Mouse (Mus musculus): ENCODE results near the gene Adgrg7.

The Adgrg7 gene

DNA sequence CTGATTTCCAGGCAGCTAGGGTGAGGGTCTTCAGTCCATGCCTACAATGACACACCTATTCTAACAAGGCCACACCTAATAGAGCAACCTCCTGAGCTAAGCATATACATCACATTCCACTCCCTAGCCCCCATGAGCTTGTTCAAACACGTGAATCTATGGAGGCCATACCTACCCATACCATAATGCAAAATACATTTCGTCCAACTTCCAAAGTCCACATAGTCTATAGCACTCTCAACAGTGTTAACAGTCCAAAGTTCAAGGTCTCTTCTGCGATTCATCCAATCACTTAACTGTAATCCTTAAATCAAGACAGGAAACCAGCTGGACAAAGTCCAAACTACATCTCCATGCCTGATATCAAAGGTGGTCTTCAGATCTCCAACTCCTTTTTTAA is 85.6 kb downstream of the Adgrg7 start:
- CTCF ChIA-PET = no interaction called here

DNA sequence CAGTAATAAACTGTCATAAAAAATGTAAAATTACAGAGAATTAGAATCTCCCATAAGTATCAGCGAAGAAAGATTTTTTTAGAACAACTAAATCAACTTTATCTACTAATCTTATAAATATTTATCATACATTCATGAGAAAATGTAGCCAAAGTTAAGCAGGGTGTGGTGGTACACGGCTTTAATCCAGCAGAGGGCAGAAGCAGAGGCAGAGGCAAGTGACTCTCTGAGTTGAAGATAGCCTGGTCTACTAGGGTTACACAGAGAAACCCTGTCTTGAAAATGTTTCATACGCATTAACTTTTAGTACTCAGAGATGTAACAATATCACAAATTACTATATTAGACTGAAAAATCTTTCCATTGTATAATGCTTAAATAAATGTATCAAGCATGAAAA is 89.9 kb downstream of the Adgrg7 start:
- CTCF ChIA-PET = no interaction called here

DNA sequence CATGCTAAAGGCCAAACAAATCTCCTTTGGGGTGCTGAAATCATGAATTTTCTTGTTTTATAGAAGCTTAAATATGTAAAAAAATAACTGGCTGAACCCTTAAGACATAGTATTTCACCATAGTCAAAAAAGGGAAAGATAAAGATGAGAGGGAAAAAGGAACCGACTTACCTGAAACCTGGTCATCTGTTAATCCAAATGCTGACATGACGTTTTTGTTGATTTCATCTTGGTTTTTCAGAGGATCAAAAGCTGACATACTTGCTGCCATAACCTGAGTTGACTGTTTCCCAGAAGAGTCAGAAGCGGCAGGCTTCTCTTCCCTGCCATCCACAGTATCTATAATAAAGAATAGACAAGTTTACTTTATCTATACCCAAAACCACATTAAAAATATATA is 94.8 kb downstream of the Adgrg7 start:
- CTCF ChIA-PET = interaction anchor here (0.7 kb wide), 1 partner anchor 627 kb away, joined by 4 read pairs; no protein-coding TSS in a partner anchor

DNA sequence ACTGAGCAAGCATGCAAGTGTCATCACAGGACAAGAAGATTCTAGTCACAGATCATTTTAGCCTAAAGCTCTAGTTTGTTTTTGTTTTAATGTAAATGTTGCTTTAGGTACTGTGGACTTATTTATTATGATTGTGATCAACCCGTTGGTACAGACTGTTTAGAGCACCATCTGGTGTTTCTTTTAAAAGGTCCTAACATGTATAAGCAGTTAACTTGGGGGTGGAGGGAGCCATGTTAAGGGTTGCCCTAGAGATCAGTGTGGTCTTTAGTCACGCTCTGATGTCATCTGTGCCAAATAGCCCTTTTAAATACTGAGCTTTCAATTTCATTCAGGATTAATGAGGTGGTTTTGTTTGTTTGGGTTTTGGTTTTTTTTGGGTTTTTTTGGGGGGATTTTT is 99.2 kb downstream of the Adgrg7 start:
- CTCF ChIA-PET = no interaction called here

DNA sequence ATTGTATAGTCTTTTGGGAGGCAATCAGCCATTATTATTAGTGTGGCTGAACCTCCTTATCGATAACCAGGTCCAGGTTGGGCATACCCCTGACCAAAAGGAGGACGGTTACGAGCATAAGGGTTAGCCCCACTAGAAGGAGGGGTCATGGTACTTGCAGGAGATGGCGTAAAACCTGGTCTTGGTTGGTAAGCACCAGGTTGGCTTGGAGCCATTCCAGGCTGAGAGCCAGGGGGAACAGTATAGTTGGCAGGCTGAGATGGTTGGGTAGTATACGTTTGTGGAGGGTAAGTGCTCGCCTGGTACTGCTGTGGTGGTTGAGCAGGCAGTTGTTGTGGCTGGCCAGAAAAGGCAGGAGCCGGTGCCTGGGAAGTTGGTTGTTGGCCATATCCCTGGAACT is 104.9 kb downstream of the Adgrg7 start:
- CTCF ChIA-PET = no interaction called here

DNA sequence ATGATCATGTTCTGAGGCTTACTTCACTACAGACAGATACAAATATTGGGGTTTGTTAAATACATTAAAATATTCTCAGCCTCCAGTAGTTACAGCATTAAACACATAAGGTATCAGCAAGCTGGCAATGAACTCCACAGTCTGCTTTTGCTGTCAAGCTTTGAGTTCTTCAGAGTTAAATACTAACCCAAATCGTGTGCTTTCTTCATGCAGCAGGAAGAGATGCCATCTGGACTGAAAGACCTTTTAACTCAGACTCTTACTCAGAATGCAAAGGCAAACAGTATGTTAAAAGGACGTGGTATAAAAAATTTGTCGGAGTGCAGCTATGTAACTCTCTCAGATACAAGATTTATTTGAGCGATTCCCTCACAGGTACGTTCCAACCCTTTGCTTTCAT is 108.9 kb downstream of the Adgrg7 start:
- CTCF ChIA-PET = no interaction called here

DNA sequence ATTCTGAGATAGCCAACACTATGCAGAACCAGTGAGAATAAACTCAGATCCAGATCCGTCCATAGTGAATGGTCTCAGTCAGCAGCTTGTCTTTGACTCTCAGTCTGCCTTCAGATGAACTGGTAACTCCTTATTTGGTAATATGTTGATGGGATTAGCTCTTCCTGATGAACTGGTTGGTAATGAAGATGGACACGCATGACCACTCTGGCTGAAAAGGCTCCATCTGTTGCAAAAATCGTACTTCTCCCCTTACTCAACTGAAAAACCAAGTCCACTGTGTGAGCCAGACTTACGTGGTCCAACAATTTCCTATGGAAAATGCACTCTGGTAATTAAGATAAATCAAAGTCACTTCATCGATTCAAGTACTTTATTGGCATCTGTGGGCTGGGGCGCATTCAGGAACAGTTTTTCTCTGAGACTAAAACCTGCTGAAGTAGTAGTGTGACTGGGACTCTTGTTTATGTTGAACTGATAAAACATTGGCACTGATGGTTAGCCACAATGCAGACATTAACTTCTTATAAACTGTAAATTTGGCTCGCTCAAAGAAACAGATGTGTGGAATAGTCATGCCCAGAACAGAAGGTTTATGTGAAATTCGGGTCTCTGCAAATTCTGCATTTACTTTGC is 114.5 kb downstream of the Adgrg7 start:
- CTCF ChIA-PET = no interaction called here

DNA sequence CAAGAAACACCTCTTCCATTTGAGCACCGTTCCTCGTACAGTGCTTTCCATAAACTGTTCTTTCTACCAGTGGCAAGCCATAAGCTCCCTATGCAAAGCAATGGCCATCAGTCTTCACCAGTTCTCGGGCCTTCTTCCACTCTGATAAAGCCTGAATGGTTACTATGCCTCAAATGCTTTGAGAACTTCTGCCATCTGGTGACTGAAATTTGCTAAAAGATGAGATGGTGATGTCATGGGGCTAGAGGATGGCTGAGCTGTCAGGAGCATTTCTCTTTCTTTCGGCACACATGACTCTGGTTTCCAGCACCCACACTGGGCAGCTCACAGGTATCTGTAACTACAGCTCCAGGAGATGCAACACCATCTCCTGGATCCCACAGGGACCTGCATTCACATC is 118.5 kb downstream of the Adgrg7 start:
- CTCF ChIA-PET = no interaction called here

Data from spleen, embryonic (tissue).